Mouse (Mus musculus): ENCODE results near the gene Slc3a2. TPM values are rescaled to one million over a fixed set of nuclear protein-coding genes. Genes with fewer than 3 reads are reported as not detected.

Slc3a2 gene
- total and polyA plus RNA-seq, 2 experiments from 2014 or later = 38.3 to 40.9 TPM

GRCm38 (mm10) chr19:8758899-8759298 lies 35.7 kb upstream of the Slc3a2 start:
- H3K27me3 ChIP-seq (ENCODE audit: control insufficient read depth, insufficient read depth, low read length) = no peaks in the 10 kb centered on the region
- DNase-seq (ENCODE audit: low spot score) (no peak), ATAC-seq (ENCODE audit: insufficient read depth, low read depth) (no peak)
- H3K4me2 ChIP-seq (ENCODE audit: low read depth, low read length) = no peak overlapping the region
- no peak overlapping the region for H3K27ac ChIP-seq (ENCODE audit: low read depth)
- no peaks in the 10 kb centered on the region for H3K9me3 ChIP-seq (replicated peaks; ENCODE audit: control insufficient read depth, low read length)
- 68% methylated on average over 2 of the region's 2 CpGs for WGBS
- H3K4me3 ChIP-seq (ENCODE audit: low read depth, low read length) = no peak overlapping the region
- peaks cover 32% of the 10 kb centered on the region for H3K36me3 ChIP-seq (replicated peaks; ENCODE audit: control insufficient read depth, insufficient read depth, low read length)
- H3K9ac ChIP-seq (replicated peaks; ENCODE audit: low read depth, low read length) = no peak overlapping the region
- peaks cover 22% of the 10 kb centered on the region; the same call in 1 of the 2 replicates for H3K4me1 ChIP-seq (ENCODE audit: control insufficient read depth, insufficient read depth)
- no peak for TF ChIP-seq CTCF (IDR thresholded peaks at IDR 0.05; ENCODE audit: low read depth)
- no peak for TF ChIP-seq EP300 (IDR thresholded peaks at IDR 0.05; ENCODE audit: low read depth)

GRCm38 (mm10) chr19:8757471-8757998 lies 34.4 kb upstream of the Slc3a2 start:
- 3% methylated on average over 14 of the region's 14 CpGs for WGBS
- no peaks in the 10 kb centered on the region for H3K9me3 ChIP-seq (replicated peaks; ENCODE audit: control insufficient read depth, low read length)
- H3K36me3 ChIP-seq (replicated peaks; ENCODE audit: control insufficient read depth, insufficient read depth, low read length) = peaks cover 28% of the 10 kb centered on the region
- H3K4me1 ChIP-seq (ENCODE audit: control insufficient read depth, insufficient read depth) = peaks cover 22% of the 10 kb centered on the region; the same call in 1 of the 2 replicates
- no peak for ATAC-seq (ENCODE audit: insufficient read depth, low read depth)
- DNase-seq (ENCODE audit: low spot score) = no peak
- peak overlapping the region; percentile 86 for H3K27ac ChIP-seq (ENCODE audit: low read depth)
- H3K4me3 ChIP-seq (ENCODE audit: low read depth, low read length) = peak overlapping the region; percentile 83
- TF ChIP-seq CTCF (IDR thresholded peaks at IDR 0.05; ENCODE audit: low read depth) = no peak
- no peak for TF ChIP-seq EP300 (IDR thresholded peaks at IDR 0.05; ENCODE audit: low read depth)
- H3K4me2 ChIP-seq (ENCODE audit: low read depth, low read length) = peak overlapping the region; percentile 72
- H3K9ac ChIP-seq (replicated peaks; ENCODE audit: low read depth, low read length) = peak overlapping the region; percentile 84
- H3K27me3 ChIP-seq (ENCODE audit: control insufficient read depth, insufficient read depth, low read length) = no peaks in the 10 kb centered on the region

GRCm38 (mm10) chr19:8756635-8757387 lies 33.6 kb upstream of the Slc3a2 start, which contains the start of gene Nxf1:
Nxf1 (plus strand) TSS chr19:8757073.
- Histone ChIP-seq H3K9me3 (replicated peaks; ENCODE audit: control insufficient read depth, low read length) (no peaks in the 10 kb centered on the region), H3K4me2 (ENCODE audit: low read depth, low read length) (peak within 1 kb of the TSS; percentile 72), H3K9ac (replicated peaks; ENCODE audit: low read depth, low read length) (peak within 1 kb of the TSS; percentile 84), H3K27ac (ENCODE audit: low read depth) (peak within 1 kb of the TSS; percentile 86), H3K36me3 (replicated peaks; ENCODE audit: control insufficient read depth, insufficient read depth, low read length) (peaks cover 29% of the 10 kb centered on the region), H3K4me1 (ENCODE audit: control insufficient read depth, insufficient read depth) (peaks cover 22% of the 10 kb centered on the region; the same call in 1 of the 2 replicates), H3K4me3 (ENCODE audit: low read depth, low read length) (peak within 1 kb of the TSS; percentile 83), H3K27me3 (ENCODE audit: control insufficient read depth, insufficient read depth, low read length) (no peaks in the 10 kb centered on the region)
- peak; percentile 91 for DNase-seq (ENCODE audit: low spot score)
- WGBS = under 1% methylated on average over 75 of the region's 75 CpGs
- ATAC-seq (ENCODE audit: insufficient read depth, low read depth) = peak; percentile 96
- TF ChIP-seq CTCF (IDR thresholded peaks at IDR 0.05; ENCODE audit: low read depth) (no peak), EP300 (IDR thresholded peaks at IDR 0.05; ENCODE audit: low read depth) (0 out of 2 replicates have a peak, but pooled peaks have one; percentile 22)

GRCm38 (mm10) chr19:8755652-8756051 lies 32.5 kb upstream of the Slc3a2 start:
- H3K27me3 ChIP-seq (ENCODE audit: control insufficient read depth, insufficient read depth, low read length) = no peaks in the 10 kb centered on the region
- peak overlapping the region; percentile 22; the same call in 1 of the 2 replicates for H3K27ac ChIP-seq (ENCODE audit: low read depth)
- H3K36me3 ChIP-seq (replicated peaks; ENCODE audit: control insufficient read depth, insufficient read depth, low read length) = peaks cover 39% of the 10 kb centered on the region
- H3K9me3 ChIP-seq (replicated peaks; ENCODE audit: control insufficient read depth, low read length) = no peaks in the 10 kb centered on the region
- peak overlapping the region; percentile 65; the same call in 1 of the 2 replicates for H3K4me2 ChIP-seq (ENCODE audit: low read depth, low read length)
- H3K4me1 ChIP-seq (ENCODE audit: control insufficient read depth, insufficient read depth) = peaks cover 22% of the 10 kb centered on the region; the same call in 1 of the 2 replicates
- no peak overlapping the region for H3K9ac ChIP-seq (replicated peaks; ENCODE audit: low read depth, low read length)
- TF ChIP-seq CTCF (IDR thresholded peaks at IDR 0.05; ENCODE audit: low read depth) (no peak), EP300 (IDR thresholded peaks at IDR 0.05; ENCODE audit: low read depth) (no peak)
- DNase-seq (ENCODE audit: low spot score) (no peak), ATAC-seq (ENCODE audit: insufficient read depth, low read depth) (no peak)
- WGBS = 57% methylated on average over 3 of the region's 3 CpGs
- H3K4me3 ChIP-seq (ENCODE audit: low read depth, low read length) = no peak overlapping the region

GRCm38 (mm10) chr19:8747368-8747767 lies 24.2 kb upstream of the Slc3a2 start:
- Histone ChIP-seq H3K4me3 (ENCODE audit: low read depth, low read length) (no peak overlapping the region), H3K9ac (replicated peaks; ENCODE audit: low read depth, low read length) (no peak overlapping the region), H3K27me3 (ENCODE audit: control insufficient read depth, insufficient read depth, low read length) (no peaks in the 10 kb centered on the region), H3K9me3 (replicated peaks; ENCODE audit: control insufficient read depth, low read length) (no peaks in the 10 kb centered on the region), H3K36me3 (replicated peaks; ENCODE audit: control insufficient read depth, insufficient read depth, low read length) (peaks cover 93% of the 10 kb centered on the region), H3K4me2 (ENCODE audit: low read depth, low read length) (no peak overlapping the region), H3K27ac (ENCODE audit: low read depth) (no peak overlapping the region), H3K4me1 (ENCODE audit: control insufficient read depth, insufficient read depth) (peaks cover 10% of the 10 kb centered on the region)
- DNase-seq (ENCODE audit: low spot score) = no peak
- no peak for ATAC-seq (ENCODE audit: insufficient read depth, low read depth)
- TF ChIP-seq EP300 (IDR thresholded peaks at IDR 0.05; ENCODE audit: low read depth) = no peak
- peak; percentile 43 for TF ChIP-seq CTCF (IDR thresholded peaks at IDR 0.05; ENCODE audit: low read depth)
- WGBS = 68% methylated on average over 2 of the region's 2 CpGs
